23 mouse cellular contexts compared by ENCODE assay signal in the genomic region with DNA sequence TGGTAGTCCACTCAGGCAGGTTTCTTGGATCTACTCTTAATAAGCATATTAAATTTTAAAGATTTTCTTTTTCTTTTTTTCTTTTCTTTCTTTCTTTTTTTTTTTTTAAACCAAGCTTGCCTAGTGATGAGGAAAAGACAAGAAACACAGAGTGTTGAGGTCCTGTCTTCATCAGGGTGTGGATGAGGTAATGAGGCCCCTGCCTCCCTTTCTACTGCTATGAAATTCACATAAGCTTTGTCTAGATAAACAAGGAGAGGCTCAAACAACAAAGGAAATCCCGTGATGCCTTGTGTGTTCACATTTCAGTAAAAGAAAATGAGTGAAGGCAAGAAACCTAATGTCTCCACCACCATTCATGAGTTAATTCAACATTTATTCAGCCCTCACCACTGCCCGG.
"Had no signal": no experiment of that assay in that cellular context is flagged by ENCODE, and none has a peak within 500 bp of the region (broad histone marks: within the 10 kb centered on the region; RNA-seq: fewer than 3 reads in every experiment).

No protein-coding gene starts in this region.

- H3K4me2 ChIP-seq: heart, embryonic 12.5 days; hindbrain, embryonic 13.5 days; hindbrain, embryonic 15.5 days; intestine, embryonic 15.5 days; limb, embryonic 12.5 days; liver, embryonic 12.5 days had no signal

- H3K27ac ChIP-seq: gastrocnemius, adult 2 months; heart, embryonic 10.5 days; hindbrain, embryonic 13.5 days; hindbrain, embryonic 15.5 days; intestine, embryonic 15.5 days; layer of hippocampus, adult 2 months; left cerebral cortex, adult 2 months; limb, embryonic 10.5 days; limb, embryonic 12.5 days; liver, embryonic 12.5 days had no signal

- H3K4me1 ChIP-seq: hindbrain, embryonic 15.5 days had no signal

- H3K9ac ChIP-seq: heart, embryonic 12.5 days; hindbrain, embryonic 13.5 days; hindbrain, embryonic 15.5 days; intestine, embryonic 15.5 days; limb, embryonic 12.5 days; liver, embryonic 12.5 days had no signal

- H3K4me3 ChIP-seq: gastrocnemius, adult 2 months; heart, embryonic 10.5 days; heart, embryonic 12.5 days; hindbrain, embryonic 13.5 days; hindbrain, embryonic 15.5 days; intestine, embryonic 15.5 days; layer of hippocampus, adult 2 months; left cerebral cortex, adult 2 months; limb, embryonic 10.5 days; limb, embryonic 12.5 days; liver, embryonic 12.5 days had no signal

- ATAC-seq: inflammation-experienced regulatory T-cells, adult 6 months; intestine, embryonic 15.5 days; intestine, postnatal 0 days; liver, embryonic 12.5 days had no signal

- DNase-seq: gastrocnemius, adult 2 months; gastrocnemius, postnatal 10 days; gastrocnemius, postnatal 25 days; heart, adult 18-20 months; heart, postnatal 10 days; heart, postnatal 4 days; kidney, adult 18-20 months; kidney, adult 8-10 months; kidney, postnatal 10 days; kidney, postnatal 25 days; kidney, postnatal 4 days had no signal

- H3K27me3 ChIP-seq: heart, embryonic 12.5 days; hindbrain, embryonic 13.5 days; hindbrain, embryonic 15.5 days; intestine, embryonic 15.5 days; limb, embryonic 12.5 days; liver, embryonic 12.5 days had no signal

- H3K36me3 ChIP-seq: hindbrain, embryonic 13.5 days; hindbrain, embryonic 15.5 days; intestine, embryonic 15.5 days; liver, embryonic 12.5 days had no signal

- H3K9me3 ChIP-seq: heart, embryonic 10.5 days; heart, embryonic 12.5 days; hindbrain, embryonic 13.5 days; hindbrain, embryonic 15.5 days; intestine, embryonic 15.5 days; limb, embryonic 10.5 days; limb, embryonic 12.5 days; liver, embryonic 12.5 days had no signal
